Mouse (Mus musculus): ENCODE results near the gene Tnfrsf13b. TPM values are rescaled to one million over a fixed set of nuclear protein-coding genes. Genes with fewer than 3 reads are reported as not detected.

The Tnfrsf13b gene
- polyA plus RNA-seq, 1 experiment from 2014 or later, result 10.8 TPM

GRCm38 (mm10) chr11:61150233-61151001, 23.9 kb downstream of the Tnfrsf13b start:
- no peak for DNase-seq (ENCODE audit: low spot score)
- ATAC-seq, result no peak
- 68% methylated on average over 6 of the region's 6 CpGs for WGBS

GRCm38 (mm10) chr11:61155727-61156126, 29.2 kb downstream of the Tnfrsf13b start:
- H3K27me3 ChIP-seq (replicated peaks; ENCODE audit: insufficient read depth, low read length), result no peaks in the 10 kb centered on the region
- H3K27ac ChIP-seq (ENCODE audit: low read length), result no peak overlapping the region
- no peak overlapping the region for H3K4me3 ChIP-seq (ENCODE audit: low read depth, low read length)
- peaks cover 72% of the 10 kb centered on the region for H3K36me3 ChIP-seq (ENCODE audit: insufficient read depth, low read length)
- TF ChIP-seq EP300 (IDR thresholded peaks at IDR 0.05) (no peak), CTCF (IDR thresholded peaks at IDR 0.05) (peak; percentile 63)
- DNase-seq (ENCODE audit: low spot score) (peak; percentile 19), ATAC-seq (no peak)
- H3K9me3 ChIP-seq (ENCODE audit: low read length), result no peaks in the 10 kb centered on the region
- no peak overlapping the region for H3K4me2 ChIP-seq (replicated peaks; ENCODE audit: low read depth, low read length)
- H3K9ac ChIP-seq (replicated peaks; ENCODE audit: low read depth), result no peak overlapping the region
- 89% methylated on average over 2 of the region's 2 CpGs for WGBS
- H3K4me1 ChIP-seq (ENCODE audit: insufficient read depth, low read depth, low read length), result no peaks in the 10 kb centered on the region

More at GRCm38 (mm10) chr11:61150233-61151001, 23.9 kb downstream of the Tnfrsf13b start:
- H3K9ac ChIP-seq (replicated peaks; ENCODE audit: low read depth), result no peak overlapping the region
- H3K27ac ChIP-seq (ENCODE audit: low read length), result no peak overlapping the region
- H3K36me3 ChIP-seq (ENCODE audit: insufficient read depth, low read length), result peaks cover 30% of the 10 kb centered on the region
- H3K9me3 ChIP-seq (ENCODE audit: low read length), result no peaks in the 10 kb centered on the region
- TF ChIP-seq EP300 (IDR thresholded peaks at IDR 0.05) (no peak), CTCF (IDR thresholded peaks at IDR 0.05) (no peak)
- no peak overlapping the region for H3K4me2 ChIP-seq (replicated peaks; ENCODE audit: low read depth, low read length)
- no peak overlapping the region for H3K4me3 ChIP-seq (ENCODE audit: low read depth, low read length)
- no peaks in the 10 kb centered on the region for H3K4me1 ChIP-seq (ENCODE audit: insufficient read depth, low read depth, low read length)
- H3K27me3 ChIP-seq (replicated peaks; ENCODE audit: insufficient read depth, low read length), result no peaks in the 10 kb centered on the region; the same call in 1 of the 2 replicates

GRCm38 (mm10) chr11:61158141-61158540, 31.6 kb downstream of the Tnfrsf13b start:
- Histone ChIP-seq H3K4me1 (ENCODE audit: insufficient read depth, low read depth, low read length) (no peaks in the 10 kb centered on the region), H3K4me3 (ENCODE audit: low read depth, low read length) (no peak overlapping the region), H3K27ac (ENCODE audit: low read length) (no peak overlapping the region), H3K9me3 (ENCODE audit: low read length) (no peaks in the 10 kb centered on the region), H3K27me3 (replicated peaks; ENCODE audit: insufficient read depth, low read length) (no peaks in the 10 kb centered on the region), H3K36me3 (ENCODE audit: insufficient read depth, low read length) (peaks cover 81% of the 10 kb centered on the region), H3K4me2 (replicated peaks; ENCODE audit: low read depth, low read length) (no peak overlapping the region), H3K9ac (replicated peaks; ENCODE audit: low read depth) (no peak overlapping the region)
- 54% methylated on average over 3 of the region's 3 CpGs for WGBS
- TF ChIP-seq CTCF (IDR thresholded peaks at IDR 0.05), result no peak
- TF ChIP-seq EP300 (IDR thresholded peaks at IDR 0.05), result no peak
- DNase-seq (ENCODE audit: low spot score), result peak; percentile 39
- ATAC-seq, result no peak

GRCm38 (mm10) chr11:61159796-61160732, 33.5 kb downstream of the Tnfrsf13b start:
- DNase-seq (ENCODE audit: low spot score) (peak; percentile 13), ATAC-seq (no peak)
- Histone ChIP-seq H3K9ac (replicated peaks; ENCODE audit: low read depth) (no peak overlapping the region), H3K9me3 (ENCODE audit: low read length) (no peaks in the 10 kb centered on the region), H3K4me2 (replicated peaks; ENCODE audit: low read depth, low read length) (no peak overlapping the region), H3K27me3 (replicated peaks; ENCODE audit: insufficient read depth, low read length) (no peaks in the 10 kb centered on the region), H3K4me3 (ENCODE audit: low read depth, low read length) (no peak overlapping the region), H3K27ac (ENCODE audit: low read length) (no peak overlapping the region), H3K36me3 (ENCODE audit: insufficient read depth, low read length) (peaks cover 84% of the 10 kb centered on the region), H3K4me1 (ENCODE audit: insufficient read depth, low read depth, low read length) (no peaks in the 10 kb centered on the region)
- WGBS, result 49% methylated on average over 11 of the region's 11 CpGs
- TF ChIP-seq EP300 (IDR thresholded peaks at IDR 0.05) (no peak), CTCF (IDR thresholded peaks at IDR 0.05) (no peak)

- 91% methylated on average over 13 of the region's 13 CpGs for WGBS
- Histone ChIP-seq H3K36me3 (ENCODE audit: insufficient read depth, low read length) (peaks cover 83% of the 10 kb centered on the region), H3K27me3 (replicated peaks; ENCODE audit: insufficient read depth, low read length) (no peaks in the 10 kb centered on the region), H3K9me3 (ENCODE audit: low read length) (no peaks in the 10 kb centered on the region), H3K4me1 (ENCODE audit: insufficient read depth, low read depth, low read length) (no peaks in the 10 kb centered on the region), H3K27ac (ENCODE audit: low read length) (no peak overlapping the region), H3K4me2 (replicated peaks; ENCODE audit: low read depth, low read length) (no peak overlapping the region), H3K4me3 (ENCODE audit: low read depth, low read length) (no peak overlapping the region), H3K9ac (replicated peaks; ENCODE audit: low read depth) (no peak overlapping the region)
- ATAC-seq, result no peak
- DNase-seq (ENCODE audit: low spot score), result no peak
- TF ChIP-seq EP300 (IDR thresholded peaks at IDR 0.05), result no peak
- TF ChIP-seq CTCF (IDR thresholded peaks at IDR 0.05), result no peak
Measured at GRCm38 (mm10) chr11:61161121-61161520, 34.6 kb downstream of the Tnfrsf13b start.

GRCm38 (mm10) chr11:61162776-61163175, 36.2 kb downstream of the Tnfrsf13b start:
- no peak overlapping the region for H3K4me2 ChIP-seq (replicated peaks; ENCODE audit: low read depth, low read length)
- H3K9ac ChIP-seq (replicated peaks; ENCODE audit: low read depth), result no peak overlapping the region
- peaks cover 91% of the 10 kb centered on the region for H3K36me3 ChIP-seq (ENCODE audit: insufficient read depth, low read length)
- H3K27me3 ChIP-seq (replicated peaks; ENCODE audit: insufficient read depth, low read length), result no peaks in the 10 kb centered on the region
- DNase-seq (ENCODE audit: low spot score) (no peak), ATAC-seq (no peak)
- WGBS, result 97% methylated on average over 14 of the region's 14 CpGs
- H3K27ac ChIP-seq (ENCODE audit: low read length), result no peak overlapping the region
- no peak overlapping the region for H3K4me3 ChIP-seq (ENCODE audit: low read depth, low read length)
- no peaks in the 10 kb centered on the region for H3K9me3 ChIP-seq (ENCODE audit: low read length)
- TF ChIP-seq CTCF (IDR thresholded peaks at IDR 0.05) (no peak), EP300 (IDR thresholded peaks at IDR 0.05) (no peak)
- no peaks in the 10 kb centered on the region for H3K4me1 ChIP-seq (ENCODE audit: insufficient read depth, low read depth, low read length)

Data from lung, postnatal 0 days (tissue).